Mouse (Mus musculus) limb, embryonic 14.5 days (tissue): ENCODE results near the gene Ubp1. TPM values are rescaled to one million over a fixed set of nuclear protein-coding genes. Genes with fewer than 3 reads are reported as not detected.
A peak's percentile ranks its signal among the peaks of the same experiment; 100 is the strongest.

Source experiments
- ATAC-seq: fragments of 200-750 bp; cut with Nextera tagmentation; 2 replicates; pipeline ENCODE4 v1.8.0; 2017; ENCODE audit warnings: low read depth, moderate number of reproducible peaks, moderate TSS enrichment; ENCODE audit not compliant: low FRiP score
- DNase-seq: peaks from one replicate; pipeline ENCODE4 v3.0.0-alpha.2; 2015; ENCODE audit warnings: low spot score
- H3K27ac ChIP-seq: fragments of 300-500 bp; sonication (generic); replicated peaks from 2 replicates; pipeline ENCODE4 v1.5.1; 2014; ENCODE audit warnings: low read depth, mild to moderate bottlenecking, low read length, moderate library complexity, mixed read lengths
- H3K27me3 ChIP-seq: fragments of 300-500 bp; sonication (generic); 2 replicates; pipeline ENCODE4 v1.6.1; 2014; ENCODE audit warnings: low read length, mixed read lengths; ENCODE audit not compliant: control insufficient read depth, insufficient read depth
- H3K36me3 ChIP-seq: fragments of 300-500 bp; sonication (generic); 2 replicates; pipeline ENCODE4 v1.6.1; 2014; ENCODE audit warnings: mild to moderate bottlenecking, low read length, moderate library complexity, mixed read lengths; ENCODE audit not compliant: control insufficient read depth, insufficient read depth
- H3K4me1 ChIP-seq: fragments of 300-500 bp; sonication (generic); 2 replicates; pipeline ENCODE4 v1.6.1; 2014; ENCODE audit warnings: antibody characterized with exemption, low read length, mixed read lengths; ENCODE audit not compliant: control insufficient read depth, insufficient read depth
- H3K4me2 ChIP-seq: fragments of 300-500 bp; sonication (generic); replicated peaks from 2 replicates; pipeline ENCODE4 v1.6.1; 2014; ENCODE audit warnings: low read depth, mild to moderate bottlenecking, low read length, moderate library complexity; ENCODE audit not compliant: severe bottlenecking
- H3K4me3 ChIP-seq: fragments of 300-500 bp; sonication (generic); replicated peaks from 2 replicates; pipeline ENCODE4 v1.5.1; 2014; ENCODE audit warnings: low read length
- H3K9ac ChIP-seq: fragments of 300-500 bp; sonication (generic); 2 replicates; pipeline ENCODE4 v1.6.1; 2014; ENCODE audit warnings: mild to moderate bottlenecking, low read depth, low read length, moderate library complexity; ENCODE audit not compliant: severe bottlenecking
- H3K9me3 ChIP-seq: fragments of 300-500 bp; sonication (generic); 2 replicates; pipeline ENCODE4 v1.6.1; 2016; ENCODE audit warnings: low read length; ENCODE audit not compliant: control insufficient read depth
- POLR2A ChIP-seq: fragments of 200-500 bp; IDR thresholded peaks from 2 replicates; pipeline ENCODE4 v1.8.0; 2012; ENCODE audit warnings: inconsistent platforms, mild to moderate bottlenecking, moderate library complexity, borderline replicate concordance; ENCODE audit not compliant: insufficient read depth, insufficient read length; ENCODE audit errors: extremely low read depth
- WGBS: fragments of 180-500 bp; shearing (Covaris S2); extraction: QIAGEN DNeasy Blood & Tissue Kit; methylation state at CpG from one replicate; pipeline ENCODE4 v1.1.7; 2014; 5-methylcytosine and 5-hydroxymethylcytosine counted together
- polyA plus RNA-seq, 2 experiments: library from polyadenylated mRNA; depleted of rRNA in 1 of 2; stranded (reverse) in 1 of 2; unstranded in 1 of 2; fragments of >200 nt; fragmentation: Nextera tagmentation in 1 of 2; extraction: Ambion mirVana in 1 of 2; gene quantifications; 2 replicates each; pipeline versions ENCODE4 v1.2.1 to v1.2.3; 2012 to 2014

Ubp1 gene
- polyA plus RNA-seq, 2 experiments, result 42.0 to 159 TPM

DNA sequence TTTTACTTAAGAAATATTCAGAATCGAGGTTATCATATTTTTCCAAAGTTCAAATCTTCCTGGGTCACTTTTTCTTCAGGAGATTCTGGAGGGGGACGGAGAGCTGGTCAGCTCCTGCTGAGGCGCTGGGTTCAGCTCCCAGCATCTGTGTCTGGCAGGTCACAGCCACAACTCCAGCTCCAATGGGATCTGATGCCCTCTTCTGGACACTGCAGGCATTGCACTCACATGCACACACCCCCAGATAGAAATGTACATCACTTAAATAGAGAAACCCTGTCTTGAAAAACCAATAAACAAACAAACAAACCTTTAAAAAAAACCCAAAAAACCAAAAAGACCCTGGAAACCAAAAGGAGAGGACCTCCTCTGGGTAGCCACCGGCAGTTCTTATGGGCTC is 85.0 kb downstream of the Ubp1 start:
- TF ChIP-seq POLR2A, result no peak
- no peaks in the 10 kb centered on the region for H3K27me3 ChIP-seq
- DNase-seq, result no peak
- H3K4me3 ChIP-seq, result no peak overlapping the region
- H3K4me1 ChIP-seq, result no peaks in the 10 kb centered on the region
- no peaks in the 10 kb centered on the region for H3K36me3 ChIP-seq
- 85% methylated on average over 4 of the region's 4 CpGs for WGBS
- no peak overlapping the region for H3K27ac ChIP-seq
- no peak for ATAC-seq
- H3K4me2 ChIP-seq, result no peak overlapping the region
- H3K9ac ChIP-seq, result no peak overlapping the region
- no peaks in the 10 kb centered on the region for H3K9me3 ChIP-seq

DNA sequence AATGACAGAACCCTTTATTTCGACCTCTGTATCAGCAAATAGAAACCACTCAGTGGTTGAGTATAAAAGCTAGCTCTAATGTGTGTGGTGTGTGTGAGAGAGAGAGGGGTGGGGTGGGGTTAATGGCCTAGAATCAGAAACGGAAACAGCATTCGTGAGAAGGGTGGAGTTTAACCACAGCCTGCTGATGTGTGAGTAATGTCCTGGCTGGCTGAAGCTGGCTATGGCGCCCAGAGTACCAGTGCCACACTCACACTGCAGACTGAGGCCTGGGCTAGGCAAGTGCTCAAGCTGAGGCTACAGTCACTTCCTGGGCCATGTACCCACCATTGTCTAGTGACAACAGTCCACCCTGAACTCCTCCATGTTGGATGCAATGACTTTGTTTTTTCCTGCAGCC is 85.7 kb downstream of the Ubp1 start:
- no peak overlapping the region for H3K4me3 ChIP-seq
- no peak for ATAC-seq
- no peaks in the 10 kb centered on the region for H3K9me3 ChIP-seq
- no peaks in the 10 kb centered on the region for H3K4me1 ChIP-seq
- H3K4me2 ChIP-seq, result no peak overlapping the region
- 72% methylated on average over 4 of the region's 4 CpGs for WGBS
- DNase-seq, result no peak
- H3K27me3 ChIP-seq, result no peaks in the 10 kb centered on the region
- H3K27ac ChIP-seq, result no peak overlapping the region
- H3K36me3 ChIP-seq, result no peaks in the 10 kb centered on the region
- no peak overlapping the region for H3K9ac ChIP-seq
- no peak for TF ChIP-seq POLR2A

DNA sequence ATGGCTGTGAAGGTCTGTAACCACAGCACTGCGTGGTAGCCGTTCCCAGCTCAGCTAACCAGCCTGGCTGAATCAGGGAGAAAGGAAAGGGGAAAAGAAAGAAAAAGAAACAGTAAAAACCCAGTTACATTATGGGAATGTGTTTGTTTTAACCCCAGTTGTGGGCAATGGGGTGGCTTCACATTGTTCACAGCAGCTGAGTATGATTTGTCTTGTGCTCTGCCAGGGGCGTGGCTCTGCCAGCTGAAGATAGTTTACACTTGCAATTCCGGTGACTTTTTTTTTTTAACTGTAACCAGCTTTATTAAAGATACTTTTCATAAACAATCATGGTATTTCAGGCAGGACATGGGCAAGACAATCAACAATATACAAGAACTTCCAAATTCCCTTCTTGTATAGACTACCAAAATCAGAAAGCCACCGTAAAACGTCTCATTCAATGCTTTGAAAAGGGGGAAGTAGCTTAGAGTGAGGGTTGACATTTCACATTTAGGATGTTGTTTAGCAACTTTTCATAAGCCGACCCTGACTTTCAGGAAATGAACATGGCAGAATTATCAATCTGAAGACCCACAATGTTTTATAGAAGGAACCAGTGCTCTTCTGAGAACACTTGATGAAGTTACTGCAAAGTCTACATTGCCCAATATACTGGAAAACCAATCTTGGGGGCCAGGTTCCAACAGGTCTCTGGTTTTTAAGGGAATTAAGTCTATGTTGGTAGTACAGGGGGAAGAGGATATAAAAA is 88.5 kb downstream of the Ubp1 start:
- H3K27me3 ChIP-seq, result 0 out of 2 replicates have a peak, but pooled peaks cover 4% of the 10 kb centered on the region
- no peaks in the 10 kb centered on the region for H3K36me3 ChIP-seq
- ATAC-seq, result no peak
- H3K4me3 ChIP-seq, result no peak overlapping the region
- TF ChIP-seq POLR2A, result no peak
- no peaks in the 10 kb centered on the region for H3K4me1 ChIP-seq
- H3K4me2 ChIP-seq, result no peak overlapping the region
- H3K27ac ChIP-seq, result no peak overlapping the region
- 92% methylated on average over 7 of the region's 7 CpGs for WGBS
- no peaks in the 10 kb centered on the region for H3K9me3 ChIP-seq
- H3K9ac ChIP-seq, result no peak overlapping the region
- no peak for DNase-seq

DNA sequence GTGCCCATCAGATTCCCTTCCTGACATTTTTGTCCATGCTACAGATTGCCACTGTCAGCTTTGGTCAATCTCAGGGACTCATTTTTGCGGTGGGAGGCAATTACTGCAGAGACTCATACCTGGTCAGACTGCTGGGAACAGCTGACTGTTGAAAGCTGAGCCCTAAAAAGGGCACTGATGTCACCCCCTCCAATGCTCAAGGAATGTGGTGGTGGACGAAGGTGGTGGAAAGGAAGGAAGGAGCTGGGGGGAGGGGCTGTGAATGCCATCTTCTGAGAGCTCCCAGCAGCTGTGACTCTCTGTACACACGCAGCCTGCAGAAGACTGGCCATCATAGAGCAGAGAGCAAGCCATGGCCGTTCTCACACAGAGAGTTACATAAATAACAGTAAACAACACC is 91.4 kb downstream of the Ubp1 start:
- no peak overlapping the region for H3K4me2 ChIP-seq
- 42% methylated on average over 4 of the region's 4 CpGs for WGBS
- H3K9ac ChIP-seq, result no peak overlapping the region
- no peak for DNase-seq
- H3K27ac ChIP-seq, result no peak overlapping the region
- ATAC-seq, result no peak
- no peak overlapping the region for H3K4me3 ChIP-seq
- H3K27me3 ChIP-seq, result 0 out of 2 replicates have a peak, but pooled peaks cover 5% of the 10 kb centered on the region
- peaks cover 11% of the 10 kb centered on the region for H3K4me1 ChIP-seq
- H3K36me3 ChIP-seq, result no peaks in the 10 kb centered on the region
- TF ChIP-seq POLR2A, result no peak
- no peaks in the 10 kb centered on the region for H3K9me3 ChIP-seq

DNA sequence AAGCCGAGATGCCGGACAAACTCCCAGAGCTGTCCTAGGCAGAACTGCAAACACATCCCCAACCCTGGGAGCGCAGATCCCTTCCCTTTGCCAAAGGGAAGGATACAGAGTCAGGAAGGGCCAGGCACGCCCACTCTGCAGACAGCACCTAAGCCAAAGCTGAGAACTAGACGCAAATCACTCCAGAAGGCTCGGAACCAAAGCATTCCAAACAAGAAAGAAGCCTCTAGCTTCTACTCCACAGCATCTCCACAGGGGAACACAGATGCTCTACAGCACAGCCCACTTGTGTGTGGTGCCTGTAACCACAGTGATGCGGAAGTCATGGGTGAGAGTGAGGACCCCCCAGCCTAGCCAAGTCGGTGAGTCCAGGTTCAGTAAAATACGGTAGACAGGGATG is 94.4 kb downstream of the Ubp1 start:
- ATAC-seq (no peak), DNase-seq (no peak)
- 10% methylated on average over 9 of the region's 9 CpGs for whole genome bisulfite sequencing
- peaks cover 11% of the 10 kb centered on the region for H3K4me1 ChIP-seq
- H3K9me3 ChIP-seq, result no peaks in the 10 kb centered on the region
- 0 out of 2 replicates have a peak, but pooled peaks cover 5% of the 10 kb centered on the region for H3K27me3 ChIP-seq
- no peak for TF ChIP-seq POLR2A
- no peaks in the 10 kb centered on the region for H3K36me3 ChIP-seq
- peak overlapping the region; percentile 99 for H3K4me2 ChIP-seq
- peak overlapping the region; percentile 61; the same call in 1 of the 2 replicates for H3K4me3 ChIP-seq
- no peak overlapping the region for H3K9ac ChIP-seq
- no peak overlapping the region for H3K27ac ChIP-seq
